In the genomic region with DNA sequence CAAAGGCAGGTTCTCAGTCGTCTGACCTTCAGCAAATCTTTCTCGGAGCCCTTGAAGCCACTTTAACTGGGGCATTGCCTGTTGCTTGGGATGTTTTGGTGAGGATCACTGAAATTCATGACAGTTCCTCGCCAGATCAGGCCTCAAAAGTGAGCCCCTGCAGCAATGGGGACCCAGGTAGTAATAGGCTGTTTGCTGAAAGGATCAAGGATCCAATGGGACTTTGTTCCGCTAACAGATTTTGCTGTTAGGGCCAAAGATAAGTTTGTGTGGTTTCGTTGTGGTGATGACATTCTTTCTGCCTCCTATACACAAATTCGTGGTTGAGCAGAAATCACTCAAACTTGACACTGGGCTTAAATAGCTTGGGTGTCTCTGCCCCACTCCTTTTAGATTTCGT, we compare ENCODE assay signal across 8 mouse cellular contexts. TPM values are rescaled to one million over a fixed set of nuclear protein-coding genes. Genes with fewer than 3 reads are reported as not detected.
DNase-seq lines count a peak whose midpoint lies in the region; ATAC-seq and TF ChIP-seq lines count a peak whose summit lies in the region.

No protein-coding gene starts in this region.

- peaks cover 19% of the 10 kb centered on the region for H3K4me1 ChIP-seq in kidney, embryonic 16.5 days (ENCODE audit: insufficient read depth, low read length)
- peaks cover 3% of the 10 kb centered on the region for H3K4me1 ChIP-seq in cortical plate, adult 2 months (ENCODE audit: control insufficient read depth, insufficient read depth, low read length)
- peaks cover 15% of the 10 kb centered on the region; the same call in 1 of the 2 replicates for H3K4me1 ChIP-seq in hindbrain, embryonic 14.5 days (replicated peaks; ENCODE audit: control insufficient read depth, insufficient read depth, low read length)
- peaks cover 29% of the 10 kb centered on the region for H3K4me1 ChIP-seq in midbrain, embryonic 15.5 days

- H3K4me2 ChIP-seq in kidney, embryonic 16.5 days (replicated peaks; ENCODE audit: low read depth, low read length): peak overlapping the region; percentile 85
- H3K4me2 ChIP-seq in hindbrain, embryonic 14.5 days (replicated peaks): peak overlapping the region; percentile 93
- H3K4me2 ChIP-seq in midbrain, embryonic 15.5 days: peak overlapping the region; percentile 94

- peaks cover 20% of the 10 kb centered on the region for H3K36me3 ChIP-seq in kidney, embryonic 16.5 days (ENCODE audit: insufficient read depth, low read length)
- peaks cover 23% of the 10 kb centered on the region for H3K36me3 ChIP-seq in hindbrain, embryonic 14.5 days (replicated peaks; ENCODE audit: control insufficient read depth, insufficient read depth)
- no peaks in the 10 kb centered on the region; the same call in 1 of the 2 replicates for H3K36me3 ChIP-seq in midbrain, embryonic 15.5 days (replicated peaks)

- peak overlapping the region; percentile 79 for H3K9ac ChIP-seq in kidney, embryonic 16.5 days (replicated peaks; ENCODE audit: low read length)
- H3K9ac ChIP-seq in hindbrain, embryonic 14.5 days: peak overlapping the region; percentile 86
- H3K9ac ChIP-seq in midbrain, embryonic 15.5 days: peak overlapping the region; percentile 72

- ATAC-seq in kidney, embryonic 16.5 days (ENCODE audit: low FRiP score, low TSS enrichment): no peak
- ATAC-seq in hindbrain, embryonic 14.5 days (ENCODE audit: low FRiP score): no peak
- no peak for ATAC-seq in midbrain, embryonic 15.5 days (replicated peaks)

- no peak for TF ChIP-seq CTCF in cortical plate, adult 2 months (IDR thresholded peaks at IDR 0.05; ENCODE audit: extremely low read depth, insufficient read depth, low read length)

- WGBS in kidney, embryonic 16.5 days: 44% methylated on average over 7 of the region's 7 CpGs
- 51% methylated on average over 7 of the region's 7 CpGs for WGBS in hindbrain, embryonic 14.5 days
- WGBS in midbrain, embryonic 15.5 days: 40% methylated on average over 7 of the region's 7 CpGs

- no peak for TF ChIP-seq POLR2A in cortical plate, adult 2 months (IDR thresholded peaks at IDR 0.05; ENCODE audit: extremely low read depth, insufficient read depth, low read length)

- DNase-seq in kidney, postnatal 36 days: no peak
- DNase-seq in hindbrain, embryonic 14.5 days (ENCODE audit: low spot score): no peak
- no peak for DNase-seq in adrenal gland, adult 2 months
- DNase-seq in gastrocnemius, postnatal 36 days: no peak
- DNase-seq in ovary, postnatal 14 days (ENCODE audit: low spot score): no peak

- intact Hi-C loops in gastrocnemius, postnatal 36 days (cut with DNase I): loop anchor here (5.0 kb wide), 1 partner anchor 146 kb away; no protein-coding TSS in a partner anchor

- H3K4me3 ChIP-seq in kidney, embryonic 16.5 days (ENCODE audit: low read length): peak overlapping the region; percentile 77
- H3K4me3 ChIP-seq in cortical plate, adult 2 months (ENCODE audit: insufficient read depth, low read length): peak overlapping the region; percentile 88
- H3K4me3 ChIP-seq in hindbrain, embryonic 14.5 days (replicated peaks; ENCODE audit: low read length): peak overlapping the region; percentile 79
- H3K4me3 ChIP-seq in midbrain, embryonic 15.5 days: peak overlapping the region; percentile 93

- no peaks in the 10 kb centered on the region for H3K27me3 ChIP-seq in kidney, embryonic 16.5 days (ENCODE audit: insufficient read depth, low read length)
- H3K27me3 ChIP-seq in hindbrain, embryonic 14.5 days (ENCODE audit: control insufficient read depth, insufficient read depth, low read length): no peaks in the 10 kb centered on the region
- H3K27me3 ChIP-seq in midbrain, embryonic 15.5 days (replicated peaks): no peaks in the 10 kb centered on the region

- no peaks in the 10 kb centered on the region for H3K9me3 ChIP-seq in kidney, embryonic 16.5 days (ENCODE audit: low read length)
- no peaks in the 10 kb centered on the region for H3K9me3 ChIP-seq in hindbrain, embryonic 14.5 days (ENCODE audit: control insufficient read depth, low read length)
- no peaks in the 10 kb centered on the region for H3K9me3 ChIP-seq in midbrain, embryonic 15.5 days

- H3K27ac ChIP-seq in kidney, embryonic 16.5 days (ENCODE audit: low read length): peak overlapping the region; percentile 76
- no peak overlapping the region for H3K27ac ChIP-seq in cortical plate, adult 2 months (ENCODE audit: insufficient read depth, low read length)
- no peak overlapping the region for H3K27ac ChIP-seq in hindbrain, embryonic 14.5 days
- peak overlapping the region; percentile 87 for H3K27ac ChIP-seq in midbrain, embryonic 15.5 days

RNA-seq across cellular contexts. Expression of gene Tmem186, which starts 0.6 kb away (rescaled TPM):
- 22.5 and 25.3 TPM in 2 replicates for polyA plus RNA-seq in kidney, embryonic 16.5 days (2015; fragmentation: Nextera tagmentation; extraction: Ambion mirVana)
- 16.1 and 17.6 TPM in 2 replicates for polyA plus RNA-seq in cortical plate, adult 2 months (2012; rRNA removed)
- 15.1 and 15.3 TPM in 2 replicates for polyA plus RNA-seq in hindbrain, embryonic 14.5 days (2014; fragmentation: Nextera tagmentation; extraction: Ambion mirVana)
- 25.3 and 25.7 TPM in 2 replicates for polyA plus RNA-seq in midbrain, embryonic 15.5 days (2015; fragmentation: Nextera tagmentation; extraction: Ambion mirVana)
- 10 to 100 TPM; 15.3 to 22.1 TPM for total RNA-seq in adrenal gland, adult 2 months (2021)
- 15.6 and 16.2 TPM in 2 replicates for polyA plus RNA-seq in adrenal gland, adult 2 months (2012; rRNA removed)
- total RNA-seq in gastrocnemius, postnatal 36 days (2021): 10 to 100 TPM in 1 of 2 experiments, 1 to 10 TPM in 1; 8.9 to 12.5 TPM

RNA-seq across cellular contexts. Expression of gene Pmm2, which starts 0.7 kb away (rescaled TPM):
- 61.2 and 63.3 TPM in 2 replicates for polyA plus RNA-seq in kidney, embryonic 16.5 days (2015; fragmentation: Nextera tagmentation; extraction: Ambion mirVana)
- polyA plus RNA-seq in cortical plate, adult 2 months (2012; rRNA removed): 43.8 and 44.6 TPM in 2 replicates
- polyA plus RNA-seq in hindbrain, embryonic 14.5 days (2014; fragmentation: Nextera tagmentation; extraction: Ambion mirVana): 31.7 and 37.0 TPM in 2 replicates
- 45.8 and 49.9 TPM in 2 replicates for polyA plus RNA-seq in midbrain, embryonic 15.5 days (2015; fragmentation: Nextera tagmentation; extraction: Ambion mirVana)
- total RNA-seq in adrenal gland, adult 2 months (2021): 10 to 100 TPM; 48.1 to 53.8 TPM
- 54.1 and 75.1 TPM in 2 replicates for polyA plus RNA-seq in adrenal gland, adult 2 months (2012; rRNA removed)
- total RNA-seq in gastrocnemius, postnatal 36 days (2021): 10 to 100 TPM; 16.4 to 18.3 TPM

RNA-seq across cellular contexts. Expression of gene Carhsp1, which starts 33.8 kb away (rescaled TPM):
- 86.0 and 86.9 TPM in 2 replicates for polyA plus RNA-seq in kidney, embryonic 16.5 days (2015; fragmentation: Nextera tagmentation; extraction: Ambion mirVana)
- 41.3 and 50.1 TPM in 2 replicates for polyA plus RNA-seq in cortical plate, adult 2 months (2012; rRNA removed)
- polyA plus RNA-seq in hindbrain, embryonic 14.5 days (2014; fragmentation: Nextera tagmentation; extraction: Ambion mirVana): 57.0 and 58.8 TPM in 2 replicates
- 187 and 207 TPM in 2 replicates for polyA plus RNA-seq in midbrain, embryonic 15.5 days (2015; fragmentation: Nextera tagmentation; extraction: Ambion mirVana)
- total RNA-seq in adrenal gland, adult 2 months (2021): 100 to 1,000 TPM in 1 of 2 experiments, 10 to 100 TPM in 1; 52.0 to 120 TPM
- 233 and 404 TPM in 2 replicates for polyA plus RNA-seq in adrenal gland, adult 2 months (2012; rRNA removed)
- 1 to 10 TPM; 5.4 to 6.4 TPM for total RNA-seq in gastrocnemius, postnatal 36 days (2021)

RNA-seq across cellular contexts. Expression of gene Gm5767, which starts 42.4 kb away (rescaled TPM):
- not detected in 2 replicates for polyA plus RNA-seq in kidney, embryonic 16.5 days (2015; fragmentation: Nextera tagmentation; extraction: Ambion mirVana)
- not detected in 2 replicates for polyA plus RNA-seq in cortical plate, adult 2 months (2012; rRNA removed)
- 0.35 TPM in 1 of 2 replicates, not detected in the other for polyA plus RNA-seq in hindbrain, embryonic 14.5 days (2014; fragmentation: Nextera tagmentation; extraction: Ambion mirVana)
- polyA plus RNA-seq in midbrain, embryonic 15.5 days (2015; fragmentation: Nextera tagmentation; extraction: Ambion mirVana): 0.31 and 0.40 TPM in 2 replicates
- not detected for total RNA-seq in adrenal gland, adult 2 months (2021)
- 0.25 and 0.29 TPM in 2 replicates for polyA plus RNA-seq in adrenal gland, adult 2 months (2012; rRNA removed)
- total RNA-seq in gastrocnemius, postnatal 36 days (2021): not detected

Comparison
In these comparisons a context has a peak if more than half of its experiments do, and no peak if none do; other contexts are left out.
1. H3K27ac ChIP-seq: peak in kidney, embryonic 16.5 days (single experiment) and midbrain, embryonic 15.5 days (single experiment); none in cortical plate, adult 2 months (single experiment) and hindbrain, embryonic 14.5 days (single experiment).
2. Peak in every context shown above with its lines, with median percentiles within 50 percentile points of each other: H3K4me2 ChIP-seq, H3K4me3 ChIP-seq and H3K9ac ChIP-seq.